Mouse (Mus musculus): ENCODE measurements at regions not wholly inside any gene's neighbourhood (a gene's known extent, or its start where the extent isn't known, plus 50 kb on each side); places are given as distances from the start of the nearest gene placed in this dataset.

DNA sequence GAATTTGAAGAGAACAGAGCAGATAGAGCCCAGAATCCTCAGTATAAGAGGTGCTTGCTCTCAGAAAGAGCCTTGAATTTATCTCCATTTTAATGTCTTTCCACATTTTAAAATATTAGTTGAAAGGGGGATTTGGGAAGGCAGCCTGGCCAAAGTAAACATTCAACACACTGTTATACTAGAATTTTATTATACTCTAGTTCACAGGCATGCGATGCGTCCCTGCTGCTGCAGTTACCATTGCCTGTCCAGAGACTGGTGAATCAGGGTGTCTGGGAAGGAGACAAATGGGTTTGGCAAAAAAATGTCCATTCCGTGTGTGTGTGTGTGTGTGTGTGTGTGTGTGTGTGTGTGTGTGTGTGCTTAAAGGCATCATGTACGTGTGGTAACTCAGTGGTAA, 675.1 kb upstream of the Sox9 start:
- TF ChIP-seq CTCF (IDR thresholded peaks at IDR 0.05; ENCODE audit: insufficient read depth, low read depth, low read length) (no peak), POLR2A (IDR thresholded peaks at IDR 0.05; ENCODE audit: insufficient read depth, low read depth, low read length) (no peak)
